Mouse (Mus musculus): ENCODE data around the gene Lin28a. TPM values are rescaled to one million over a fixed set of nuclear protein-coding genes. Genes with fewer than 3 reads are reported as not detected.

Lin28a gene
- total and polyA plus RNA-seq, 3 experiments = 0.01 TPM; not detected in 2

- no peak for DNase-seq (ENCODE audit: low read depth, low spot score)
- H3K9me3 ChIP-seq (replicated peaks; ENCODE audit: insufficient read depth, low read length) = no peaks in the 10 kb centered on the region
- H3K36me3 ChIP-seq (ENCODE audit: control insufficient read depth in 1 of 2, insufficient read depth in 2 of 2, low read length in 2 of 2) = no peaks in the 10 kb centered on the region
- no peak overlapping the region for H3K9ac ChIP-seq (ENCODE audit: control insufficient read depth, low read depth, low read length, poor library complexity, severe bottlenecking)
- no peaks in the 10 kb centered on the region for H3K4me1 ChIP-seq (ENCODE audit: control insufficient read depth in 1 of 2, insufficient read depth in 2 of 2, low read length in 2 of 2)
- no peaks in the 10 kb centered on the region for H3K79me2 ChIP-seq (ENCODE audit: control insufficient read depth, insufficient read depth, low read length, poor library complexity)
- H3K27ac ChIP-seq (ENCODE audit: control insufficient read depth, low read depth, low read length) = no peak overlapping the region
- no peak overlapping the region for H3K4me3 ChIP-seq (ENCODE audit: control insufficient read depth in 1 of 2, insufficient read depth in 1 of 2, low read depth in 2 of 2, low read length in 2 of 2)
- H3K27me3 ChIP-seq (ENCODE audit: control insufficient read depth in 1 of 2, insufficient read depth in 2 of 2, low read length in 2 of 2) = no peaks in the 10 kb centered on the region
- TF ChIP-seq POLR2AphosphoS5 (IDR thresholded peaks at IDR 0.05; ENCODE audit: borderline replicate concordance, low read depth, low read length) (no peak), ZC3H11A (IDR thresholded peaks at IDR 0.05; ENCODE audit: low read depth, low read length) (no peak), USF2 (IDR thresholded peaks at IDR 0.05; ENCODE audit: borderline replicate concordance in 1 of 2, insufficient read depth in 1 of 2, low read depth in 1 of 2, low read length in 2 of 2) (no peak), USF1 (IDR thresholded peaks at IDR 0.05; ENCODE audit: low read depth, low read length) (no peak), TCF12 (IDR thresholded peaks at IDR 0.05; ENCODE audit: low read depth, low read length) (no peak), CTCF (IDR thresholded peaks at IDR 0.05 in 2 of 3, conservative IDR thresholded peaks at IDR 0.05 in 1 of 3; ENCODE audit: control insufficient read depth in 1 of 3, insufficient read depth in 1 of 3, low read depth in 2 of 3, low read length in 3 of 3, poor library complexity in 1 of 3, severe bottlenecking in 1 of 3) (no peak)
These were observed 62.3 kb downstream of the Lin28a start for GRCm38 (mm10) chr4:133956358-133956757.

Other genes starting within 250 kb of the Lin28a start
- 45.3 and 45.7 TPM in 2 replicates for gene Rps6ka1, start 131.0 kb downstream of the Lin28a start, total RNA-seq (2012; rRNA removed)
- 10 to 100 TPM in 1 of 2 experiments, not detected in 1; 68.9 TPM for gene Rps6ka1, start 131.0 kb downstream of the Lin28a start, polyA plus RNA-seq (2012; ENCODE audit: insufficient read depth in 1 of 2, insufficient read length in 2 of 2, low read depth in 1 of 2, low replicate concordance in 2 of 2, missing spikeins in 1 of 2)
- 125 and 131 TPM in 2 replicates for gene Hmgn2, start 50.2 kb downstream of the Lin28a start, total RNA-seq (2012; rRNA removed)
- 100 to 1,000 TPM; 186 to 230 TPM for gene Hmgn2, start 50.2 kb downstream of the Lin28a start, polyA plus RNA-seq (2012; ENCODE audit: insufficient read depth in 1 of 2, insufficient read length in 2 of 2, low read depth in 1 of 2, low replicate concordance in 2 of 2, missing spikeins in 1 of 2)
- gene Dhdds, start 17.9 kb downstream of the Lin28a start, total RNA-seq (2012; rRNA removed) = 15.9 and 19.0 TPM in 2 replicates
- gene Dhdds, start 17.9 kb downstream of the Lin28a start, polyA plus RNA-seq (2012; ENCODE audit: insufficient read depth in 1 of 2, insufficient read length in 2 of 2, low read depth in 1 of 2, low replicate concordance in 2 of 2, missing spikeins in 1 of 2) = 10 to 100 TPM in 1 of 2 experiments, not detected in 1; 37.7 TPM
- gene Zfp683, start 35.0 kb upstream of the Lin28a start, total RNA-seq (2012; rRNA removed) = not detected in 2 replicates
- gene Zfp683, start 35.0 kb upstream of the Lin28a start, polyA plus RNA-seq (2012; ENCODE audit: insufficient read depth in 1 of 2, insufficient read length in 2 of 2, low read depth in 1 of 2, low replicate concordance in 2 of 2, missing spikeins in 1 of 2) = not detected
- gene Crybg2, start 42.0 kb upstream of the Lin28a start, total RNA-seq (2012; rRNA removed) = 0.65 and 0.72 TPM in 2 replicates
- gene Crybg2, start 42.0 kb upstream of the Lin28a start, polyA plus RNA-seq (2012; ENCODE audit: insufficient read depth in 1 of 2, insufficient read length in 2 of 2, low read depth in 1 of 2, low replicate concordance in 2 of 2, missing spikeins in 1 of 2) = 1 to 10 TPM in 1 of 2 experiments, not detected in 1; 2.3 TPM
- 0.52 and 1.3 TPM in 2 replicates for gene Cd52, start 76.2 kb upstream of the Lin28a start, total RNA-seq (2012; rRNA removed)
- gene Cd52, start 76.2 kb upstream of the Lin28a start, polyA plus RNA-seq (2012; ENCODE audit: insufficient read depth in 1 of 2, insufficient read length in 2 of 2, low read depth in 1 of 2, low replicate concordance in 2 of 2, missing spikeins in 1 of 2) = under 1 TPM in 1 of 2 experiments, not detected in 1; 0.86 TPM
- gene Ubxn11, start 83.7 kb upstream of the Lin28a start, total RNA-seq (2012; rRNA removed) = 2.6 and 5.4 TPM in 2 replicates
- gene Ubxn11, start 83.7 kb upstream of the Lin28a start, polyA plus RNA-seq (2012; ENCODE audit: insufficient read depth in 1 of 2, insufficient read length in 2 of 2, low read depth in 1 of 2, low replicate concordance in 2 of 2, missing spikeins in 1 of 2) = 10 to 100 TPM in 1 of 2 experiments, not detected in 1; 11.9 TPM
- 122 and 126 TPM in 2 replicates for gene Sh3bgrl3, start 109.9 kb upstream of the Lin28a start, total RNA-seq (2012; rRNA removed)
- gene Sh3bgrl3, start 109.9 kb upstream of the Lin28a start, polyA plus RNA-seq (2012; ENCODE audit: insufficient read depth in 1 of 2, insufficient read length in 2 of 2, low read depth in 1 of 2, low replicate concordance in 2 of 2, missing spikeins in 1 of 2) = 100 to 1,000 TPM in 1 of 2 experiments, not detected in 1; 414 TPM
- 30.8 and 32.9 TPM in 2 replicates for gene Cep85, start 168.3 kb upstream of the Lin28a start, total RNA-seq (2012; rRNA removed)
- 10 to 100 TPM; 80.9 to 81.1 TPM for gene Cep85, start 168.3 kb upstream of the Lin28a start, polyA plus RNA-seq (2012; ENCODE audit: insufficient read depth in 1 of 2, insufficient read length in 2 of 2, low read depth in 1 of 2, low replicate concordance in 2 of 2, missing spikeins in 1 of 2)
- not detected in 2 replicates for gene Gm7534, start 184.2 kb upstream of the Lin28a start, total RNA-seq (2012; rRNA removed)
- gene Gm7534, start 184.2 kb upstream of the Lin28a start, polyA plus RNA-seq (2012; ENCODE audit: insufficient read depth in 1 of 2, insufficient read length in 2 of 2, low read depth in 1 of 2, low replicate concordance in 2 of 2, missing spikeins in 1 of 2) = not detected
- not detected in 2 replicates for gene Catsper4, start 208.5 kb upstream of the Lin28a start, total RNA-seq (2012; rRNA removed)
- not detected for gene Catsper4, start 208.5 kb upstream of the Lin28a start, polyA plus RNA-seq (2012; ENCODE audit: insufficient read depth in 1 of 2, insufficient read length in 2 of 2, low read depth in 1 of 2, low replicate concordance in 2 of 2, missing spikeins in 1 of 2)
- gene Cnksr1, start 219.6 kb upstream of the Lin28a start, total RNA-seq (2012; rRNA removed) = not detected in 2 replicates
- gene Cnksr1, start 219.6 kb upstream of the Lin28a start, polyA plus RNA-seq (2012; ENCODE audit: insufficient read depth in 1 of 2, insufficient read length in 2 of 2, low read depth in 1 of 2, low replicate concordance in 2 of 2, missing spikeins in 1 of 2) = under 1 TPM in 1 of 2 experiments, not detected in 1; 0.07 TPM
- gene E130218I03Rik, start 224.8 kb upstream of the Lin28a start, total RNA-seq (2012; rRNA removed) = 1.6 and 2.8 TPM in 2 replicates
- 1 to 10 TPM in 1 of 2 experiments, not detected in 1; 1.6 TPM for gene E130218I03Rik, start 224.8 kb upstream of the Lin28a start, polyA plus RNA-seq (2012; ENCODE audit: insufficient read depth in 1 of 2, insufficient read length in 2 of 2, low read depth in 1 of 2, low replicate concordance in 2 of 2, missing spikeins in 1 of 2)
- 27.3 and 30.4 TPM in 2 replicates for gene Zfp593, start 226.8 kb upstream of the Lin28a start, total RNA-seq (2012; rRNA removed)
- 10 to 100 TPM in 1 of 2 experiments, not detected in 1; 33.9 TPM for gene Zfp593, start 226.8 kb upstream of the Lin28a start, polyA plus RNA-seq (2012; ENCODE audit: insufficient read depth in 1 of 2, insufficient read length in 2 of 2, low read depth in 1 of 2, low replicate concordance in 2 of 2, missing spikeins in 1 of 2)
- gene Gm30191, start 228.1 kb upstream of the Lin28a start, total RNA-seq (2012; rRNA removed) = not detected in 2 replicates
- gene Gm30191, start 228.1 kb upstream of the Lin28a start, polyA plus RNA-seq (2012; ENCODE audit: insufficient read depth in 1 of 2, insufficient read length in 2 of 2, low read depth in 1 of 2, low replicate concordance in 2 of 2, missing spikeins in 1 of 2) = not detected
- gene Grrp1, start 235.3 kb upstream of the Lin28a start, total RNA-seq (2012; rRNA removed) = not detected in 2 replicates
- gene Grrp1, start 235.3 kb upstream of the Lin28a start, polyA plus RNA-seq (2012; ENCODE audit: insufficient read depth in 1 of 2, insufficient read length in 2 of 2, low read depth in 1 of 2, low replicate concordance in 2 of 2, missing spikeins in 1 of 2) = not detected

All from MEL (cell line).